Mouse (Mus musculus) olfactory bulb, adult 2 months (tissue): ENCODE measurements around the gene Capn2. TPM values are rescaled to one million over a fixed set of nuclear protein-coding genes. Genes with fewer than 3 reads are reported as not detected.

Experiments
- H3K27ac ChIP-seq: fragments of 200-500 bp; 2 replicates; pipeline ENCODE4 v1.5.1; 2012; ENCODE audit warnings: low read depth, low read length; ENCODE audit not compliant: insufficient read depth
- H3K4me1 ChIP-seq: fragments of 200-500 bp; 2 replicates; pipeline ENCODE4 v1.6.1; 2012; ENCODE audit warnings: low read length; ENCODE audit not compliant: control insufficient read depth, insufficient read depth
- H3K4me3 ChIP-seq: fragments of 200-500 bp; 2 replicates; pipeline ENCODE4 v1.5.1; 2012; ENCODE audit warnings: mild to moderate bottlenecking, low read depth, low read length, moderate library complexity; ENCODE audit not compliant: insufficient read depth
- CTCF ChIP-seq: fragments of 200-500 bp; IDR thresholded peaks from 2 replicates; pipeline ENCODE4 v1.5.1; 2012; ENCODE audit warnings: low read depth, mild to moderate bottlenecking, low read length, moderate library complexity; ENCODE audit not compliant: insufficient read depth
- POLR2A ChIP-seq: fragments of 200-500 bp; IDR thresholded peaks from 2 replicates; pipeline ENCODE4 v1.6.1; 2012; ENCODE audit warnings: mild to moderate bottlenecking, low read depth, low read length, moderate library complexity; ENCODE audit not compliant: insufficient read depth
- WGBS: fragments of 180-500 bp; shearing (Covaris S2); methylation state at CpG from one replicate; pipeline ENCODE4 v1.1.7; 2018; 5-methylcytosine and 5-hydroxymethylcytosine counted together
- polyA plus RNA-seq: library from polyadenylated mRNA; stranded (reverse); fragments of >200 nt; gene quantifications from 2 replicates; pipeline ENCODE4 v1.2.4, GENCODE M21; 2012; ENCODE audit warnings: low replicate concordance; ENCODE audit not compliant: missing spikeins, insufficient read depth, insufficient read length

Capn2 gene
- polyA plus RNA-seq, 1 experiment, result not detected

GRCm38 (mm10) chr1:182527921-182528858 is 10.8 kb upstream of the Capn2 start:
- Histone ChIP-seq H3K27ac (peak overlapping the region; percentile 15; the same call in 1 of the 2 replicates), H3K4me1 (peaks cover 17% of the 10 kb centered on the region), H3K4me3 (no peak overlapping the region)
- WGBS, result 17% methylated on average over 19 of the region's 19 CpGs
- no peak for TF ChIP-seq CTCF
- 0 out of 2 replicates have a peak, but pooled peaks have one; percentile 21 for TF ChIP-seq POLR2A

- TF ChIP-seq POLR2A (no peak), CTCF (no peak)
- Histone ChIP-seq H3K4me1 (peaks cover 17% of the 10 kb centered on the region), H3K27ac (no peak overlapping the region), H3K4me3 (no peak overlapping the region)
- WGBS, result 68% methylated on average over 13 of the region's 13 CpGs
These were observed 9.9 kb upstream of the Capn2 start for GRCm38 (mm10) chr1:182527261-182527766.

DNA sequence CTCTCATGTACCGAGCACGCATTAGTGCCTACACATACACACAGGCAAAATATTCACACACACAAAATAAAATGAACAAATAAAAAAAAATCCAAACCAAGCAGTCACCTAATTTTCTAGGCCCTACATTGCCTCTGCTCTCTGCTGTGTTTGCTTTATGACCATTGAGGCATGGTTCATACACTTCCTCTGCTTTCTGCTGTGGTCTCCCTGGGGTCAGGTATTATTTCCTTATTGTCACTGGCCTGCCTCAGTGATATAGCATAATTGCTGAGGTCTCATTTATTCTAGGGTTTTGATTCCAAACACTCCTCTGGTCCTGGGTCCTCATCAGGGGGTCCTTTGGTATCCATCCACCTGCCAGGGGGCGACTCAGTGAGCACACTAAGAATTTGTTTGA is 8.2 kb upstream of the Capn2 start:
- H3K27ac ChIP-seq, result no peak overlapping the region
- peaks cover 17% of the 10 kb centered on the region for H3K4me1 ChIP-seq
- 95% methylated on average over 3 of the region's 3 CpGs for WGBS
- TF ChIP-seq CTCF (no peak), POLR2A (no peak)
- H3K4me3 ChIP-seq, result no peak overlapping the region

- H3K4me1 ChIP-seq, result peaks cover 22% of the 10 kb centered on the region
- no peak overlapping the region for H3K27ac ChIP-seq
- 91% methylated on average over 3 of the region's 3 CpGs for WGBS
- H3K4me3 ChIP-seq, result no peak overlapping the region
- TF ChIP-seq POLR2A (no peak), CTCF (no peak)
These were observed 6.3 kb upstream of the Capn2 start for GRCm38 (mm10) chr1:182523692-182524091.

GRCm38 (mm10) chr1:182522961-182523360 is 5.6 kb upstream of the Capn2 start:
- peaks cover 18% of the 10 kb centered on the region for H3K4me1 ChIP-seq
- TF ChIP-seq POLR2A, result no peak
- TF ChIP-seq CTCF, result no peak
- WGBS, result 68% methylated on average over 5 of the region's 5 CpGs
- no peak overlapping the region for H3K27ac ChIP-seq
- H3K4me3 ChIP-seq, result no peak overlapping the region

DNA sequence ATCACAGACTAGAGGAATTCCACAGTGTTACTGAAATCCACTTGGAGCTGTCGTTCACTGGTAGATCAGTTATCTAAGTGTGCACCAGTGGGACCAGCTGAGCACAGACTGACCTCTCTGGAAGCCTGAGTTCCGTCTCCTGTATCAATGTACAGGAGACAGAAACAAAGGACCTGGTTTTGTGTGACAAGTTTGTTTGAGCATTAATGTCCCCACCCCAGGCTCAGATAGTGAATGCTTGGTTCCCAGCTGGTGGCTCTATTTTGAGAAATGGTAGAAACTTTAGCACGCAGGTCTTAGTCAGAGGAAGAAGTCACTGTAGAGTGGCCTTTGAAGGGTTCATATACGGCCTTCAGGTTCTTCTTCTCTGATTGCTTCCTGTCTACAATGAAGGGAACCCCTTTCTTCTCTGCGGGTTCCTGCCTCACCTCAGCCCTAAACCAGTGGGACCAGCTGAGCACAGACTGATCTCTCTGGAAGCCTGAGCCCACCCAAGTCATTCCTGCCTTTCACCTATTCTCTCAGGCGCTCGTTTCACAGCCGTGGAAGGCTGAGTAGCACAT is 3.6 kb upstream of the Capn2 start:
- no peak overlapping the region for H3K27ac ChIP-seq
- peaks cover 9% of the 10 kb centered on the region for H3K4me1 ChIP-seq
- WGBS, result 79% methylated on average over 8 of the region's 8 CpGs
- H3K4me3 ChIP-seq, result no peak overlapping the region
- TF ChIP-seq CTCF (no peak), POLR2A (no peak)

DNA sequence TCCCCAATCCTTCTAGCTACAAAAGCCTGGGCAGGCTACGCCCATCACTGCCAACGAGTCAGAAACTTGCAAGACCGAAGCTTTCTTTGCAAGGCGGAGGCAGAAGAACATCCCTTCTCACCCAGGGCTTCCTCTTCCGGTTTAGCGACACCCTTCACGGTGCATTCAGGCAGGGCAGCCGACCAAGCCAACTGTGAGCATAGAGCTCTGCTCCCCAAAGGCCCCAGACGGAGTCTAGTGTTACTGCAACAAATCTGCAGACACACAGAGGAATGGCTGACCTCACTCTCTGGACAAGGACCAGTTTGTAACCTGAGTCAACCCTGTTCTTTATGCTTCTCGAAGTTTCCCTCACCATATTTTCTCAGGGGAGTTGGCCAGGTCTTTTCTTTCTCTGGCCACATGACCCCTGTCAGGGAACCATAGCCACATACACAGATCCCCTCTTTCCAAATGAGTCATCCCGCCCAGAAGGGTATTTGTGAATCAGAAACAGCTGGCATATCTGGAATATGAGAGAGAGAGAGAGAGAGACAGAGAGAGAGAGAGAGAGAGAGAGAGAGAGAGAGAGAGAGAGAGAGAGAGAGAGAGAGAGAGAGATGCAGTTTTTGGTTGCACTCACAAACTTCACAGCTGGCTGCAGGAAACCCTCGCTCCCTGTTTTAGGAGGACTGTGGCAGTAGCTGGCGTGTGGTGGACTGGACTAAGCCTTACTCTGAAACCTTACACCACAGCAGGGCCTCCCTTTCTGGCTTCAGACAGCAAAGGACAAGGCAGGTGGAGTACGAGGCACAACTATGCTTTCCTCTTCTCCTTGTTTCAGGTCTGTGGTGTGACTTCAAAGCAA is 2.9 kb upstream of the Capn2 start:
- WGBS, result 53% methylated on average over 14 of the region's 14 CpGs
- no peak overlapping the region for H3K27ac ChIP-seq
- no peak for TF ChIP-seq POLR2A
- TF ChIP-seq CTCF, result no peak

DNA sequence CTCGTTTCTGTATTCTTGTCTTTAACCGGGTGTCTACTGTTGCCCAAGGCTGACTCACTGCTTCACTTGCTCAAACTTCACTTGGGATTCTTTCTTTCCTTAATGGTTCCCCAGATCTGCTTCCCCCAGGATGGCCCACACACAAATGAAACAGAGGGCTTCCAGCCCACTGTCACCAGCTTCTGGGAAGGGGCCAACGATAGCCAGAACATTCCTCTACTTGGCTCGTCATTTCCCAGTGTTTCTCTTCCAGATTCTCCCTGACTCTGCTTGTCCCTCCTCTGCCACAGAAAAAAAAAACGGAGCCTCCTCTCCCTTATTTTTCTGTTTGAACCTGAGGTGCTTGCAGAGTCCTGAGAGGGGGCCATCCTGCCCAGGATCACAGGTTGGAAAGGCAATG is 1.9 kb upstream of the Capn2 start:
- Histone ChIP-seq H3K27ac (no peak overlapping the region), H3K4me3 (no peak overlapping the region), H3K4me1 (peaks cover 14% of the 10 kb centered on the region)
- WGBS, result 56% methylated on average over 5 of the region's 5 CpGs
- TF ChIP-seq CTCF (no peak), POLR2A (no peak)

More for the DNA sequence above, 2.9 kb upstream of the Capn2 start:
- no peak overlapping the region for H3K4me3 ChIP-seq
- peaks cover 12% of the 10 kb centered on the region for H3K4me1 ChIP-seq

DNA sequence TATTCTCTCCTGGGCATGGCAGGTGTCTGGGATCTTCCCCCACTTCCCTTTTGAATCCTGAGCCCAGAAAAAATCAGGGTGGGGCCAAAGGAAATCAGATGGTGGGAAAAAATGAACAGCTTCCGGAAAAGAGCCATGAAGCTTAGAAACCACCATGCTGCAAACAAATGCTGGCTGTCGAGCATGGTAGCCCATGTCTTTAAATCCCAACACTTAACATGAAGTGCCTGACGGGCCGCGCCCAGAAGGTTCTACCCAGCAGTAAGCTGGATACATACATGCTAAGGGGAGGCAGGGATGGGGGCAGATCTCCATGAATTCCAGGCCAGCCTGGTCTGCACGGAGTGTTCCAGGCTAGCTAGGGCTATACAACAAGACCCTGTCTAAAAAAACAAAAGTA is 1.4 kb upstream of the Capn2 start:
- WGBS, result 94% methylated on average over 6 of the region's 6 CpGs
- Histone ChIP-seq H3K4me1 (peaks cover 16% of the 10 kb centered on the region), H3K27ac (no peak overlapping the region), H3K4me3 (no peak overlapping the region)
- TF ChIP-seq CTCF (no peak), POLR2A (no peak)
